Mouse (Mus musculus): ENCODE data around the gene Ext2. TPM values are rescaled to one million over a fixed set of nuclear protein-coding genes. Genes with fewer than 3 reads are reported as not detected.

Ext2 gene
- polyA plus RNA-seq, 1 experiment from 2014 or later = 68.0 TPM

DNA sequence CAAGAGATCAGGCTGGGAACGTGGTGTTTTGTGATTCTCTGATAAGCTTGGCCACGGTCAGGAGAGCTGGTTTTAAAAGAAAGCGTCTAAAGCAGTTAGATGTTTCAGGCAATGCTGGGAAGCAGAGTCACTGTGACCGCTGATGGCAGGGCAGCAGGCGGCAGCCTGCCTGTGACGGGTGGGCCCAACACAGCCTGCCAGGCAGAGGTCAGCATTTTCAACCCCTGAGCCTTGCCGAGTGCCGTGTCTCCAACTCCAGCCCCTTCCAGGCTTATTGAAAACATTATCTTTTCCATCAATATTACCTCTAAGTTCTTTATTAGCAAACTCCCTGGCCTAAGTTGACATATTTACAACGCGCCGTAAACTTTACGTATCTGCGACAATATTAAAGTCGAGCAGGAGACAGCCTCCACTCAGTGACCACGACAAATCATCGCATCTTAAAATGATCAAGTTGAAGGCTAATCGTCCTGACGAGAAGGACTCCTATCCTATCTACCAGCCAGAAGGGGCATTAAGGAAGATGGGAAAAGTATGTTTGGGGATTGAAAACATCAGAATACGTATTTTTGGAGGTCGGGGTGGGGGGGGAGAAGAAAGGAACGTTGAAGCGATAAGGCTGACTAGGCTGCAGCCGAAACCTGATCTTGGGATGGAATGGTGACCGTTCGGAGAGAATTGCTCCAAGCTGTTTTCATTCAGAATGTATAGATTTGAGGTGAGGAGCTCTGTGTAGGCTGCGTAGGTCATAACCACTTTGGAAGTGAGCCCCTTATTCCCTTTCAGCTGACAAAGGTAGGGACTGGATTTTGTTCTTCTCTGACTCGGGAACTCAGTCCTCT is 206.3 kb downstream of the Ext2 start:
- ATAC-seq (replicated peaks; ENCODE audit: low FRiP score) (no peak), DNase-seq (ENCODE audit: low spot score) (no peak)
- no peak overlapping the region for H3K4me3 ChIP-seq (ENCODE audit: low read depth, low read length)
- H3K9me3 ChIP-seq (ENCODE audit: control insufficient read depth, low read length) = no peaks in the 10 kb centered on the region
- H3K36me3 ChIP-seq (ENCODE audit: control insufficient read depth, insufficient read depth, low read length) = no peaks in the 10 kb centered on the region
- 66% methylated on average over 27 of the region's 27 CpGs for WGBS
- H3K9ac ChIP-seq (ENCODE audit: low read depth, low read length) = no peak overlapping the region
- H3K4me1 ChIP-seq (replicated peaks; ENCODE audit: control insufficient read depth, insufficient read depth, low read length) = no peaks in the 10 kb centered on the region
- no peak overlapping the region for H3K4me2 ChIP-seq
- no peaks in the 10 kb centered on the region for H3K27me3 ChIP-seq (replicated peaks; ENCODE audit: control insufficient read depth, insufficient read depth, low read length)
- H3K27ac ChIP-seq (ENCODE audit: low read depth, low read length) = no peak overlapping the region

DNA sequence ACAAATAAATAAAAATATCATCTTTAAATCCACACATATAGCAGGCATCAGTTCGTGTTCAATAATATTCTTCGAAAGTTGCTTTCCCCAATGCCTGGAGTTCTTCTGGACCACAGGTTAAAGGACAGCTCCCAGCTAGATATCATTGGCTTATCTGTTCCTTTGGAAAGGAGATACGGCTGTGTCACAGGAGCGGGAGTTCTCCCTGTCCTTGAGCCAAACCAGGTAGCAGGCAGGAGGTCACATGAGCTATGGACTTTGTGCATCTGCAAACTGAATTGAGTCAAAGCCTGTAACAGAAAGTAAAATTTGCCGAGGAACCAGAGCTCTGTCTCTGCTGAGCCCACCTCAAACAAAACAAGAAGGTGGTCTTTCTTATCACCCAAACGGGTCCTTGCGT is 209.3 kb downstream of the Ext2 start:
- Histone ChIP-seq H3K27me3 (replicated peaks; ENCODE audit: control insufficient read depth, insufficient read depth, low read length) (no peaks in the 10 kb centered on the region), H3K4me2 (no peak overlapping the region), H3K4me3 (ENCODE audit: low read depth, low read length) (no peak overlapping the region), H3K9ac (ENCODE audit: low read depth, low read length) (no peak overlapping the region), H3K27ac (ENCODE audit: low read depth, low read length) (no peak overlapping the region), H3K9me3 (ENCODE audit: control insufficient read depth, low read length) (no peaks in the 10 kb centered on the region), H3K36me3 (ENCODE audit: control insufficient read depth, insufficient read depth, low read length) (no peaks in the 10 kb centered on the region), H3K4me1 (replicated peaks; ENCODE audit: control insufficient read depth, insufficient read depth, low read length) (no peaks in the 10 kb centered on the region)
- DNase-seq (ENCODE audit: low spot score) = no peak
- 66% methylated on average over 7 of the region's 7 CpGs for WGBS
- ATAC-seq (replicated peaks; ENCODE audit: low FRiP score) = no peak

Other genes starting within 250 kb of the Ext2 start
- 0.97 and 1.7 TPM in 2 replicates for gene Alx4, start 180.2 kb downstream of the Ext2 start, polyA plus RNA-seq (2014; fragmentation: Nextera tagmentation; extraction: Ambion mirVana)
- gene Accs, start 27.4 kb upstream of the Ext2 start, polyA plus RNA-seq (2014; fragmentation: Nextera tagmentation; extraction: Ambion mirVana) = 3.3 and 4.8 TPM in 2 replicates
- gene Accsl, start 46.6 kb upstream of the Ext2 start, polyA plus RNA-seq (2014; fragmentation: Nextera tagmentation; extraction: Ambion mirVana) = not detected in 2 replicates
- gene Gm13889, start 134.6 kb upstream of the Ext2 start, polyA plus RNA-seq (2014; fragmentation: Nextera tagmentation; extraction: Ambion mirVana) = 2.3 and 3.3 TPM in 2 replicates
- gene Gm27027, start 173.8 kb upstream of the Ext2 start, polyA plus RNA-seq (2014; fragmentation: Nextera tagmentation; extraction: Ambion mirVana) = not detected in 2 replicates
- 62.4 and 69.8 TPM in 2 replicates for gene Alkbh3, start 188.2 kb upstream of the Ext2 start, polyA plus RNA-seq (2014; fragmentation: Nextera tagmentation; extraction: Ambion mirVana)